Mouse (Mus musculus) liver, adult 2 months (tissue): ENCODE measurements around the gene Prtn3.

Experiments
- CTCF ChIP-seq: fragments of 200-500 bp; IDR thresholded peaks from 2 replicates; pipeline ENCODE4 v1.5.1; 2011; ENCODE audit warnings: low read depth, low read length, control low read depth
- POLR2A ChIP-seq: fragments of 200-500 bp; IDR thresholded peaks from 2 replicates; pipeline ENCODE4 v1.6.1; 2011; ENCODE audit warnings: low read length, control low read depth; ENCODE audit not compliant: insufficient read depth; ENCODE audit errors: extremely low read depth

- TF ChIP-seq CTCF (no peak), POLR2A (no peak)
Observed at GRCm38 (mm10) chr10:79886054-79886453, 11.8 kb downstream of the Prtn3 start, which contains the start of gene Elane.
